Mouse (Mus musculus) bone marrow macrophage, adult 2 months (primary cell): Measurements from ENCODE around the gene Pqlc2.

Source experiments
- CTCF ChIP-seq: IDR thresholded peaks from 2 replicates; pipeline ENCODE4 v1.5.1; 2012; ENCODE audit warnings: low read depth, mild to moderate bottlenecking, low read length, moderate library complexity
- POLR2A ChIP-seq: IDR thresholded peaks from 2 replicates; pipeline ENCODE4 v1.6.1; 2012; ENCODE audit warnings: mild to moderate bottlenecking, low read depth, low read length, borderline replicate concordance

GRCm38 (mm10) chr4:139246130-139246877 lies 64.2 kb downstream of the Pqlc2 start:
- TF ChIP-seq POLR2A (no peak), CTCF (no peak)
